Mouse (Mus musculus) lung, postnatal 0 days (tissue): ENCODE results near the gene Sgip1. TPM values are rescaled to one million over a fixed set of nuclear protein-coding genes. Genes with fewer than 3 reads are reported as not detected.

Experiments
- ATAC-seq: fragments of 200-750 bp; cut with Nextera tagmentation; 2 replicates; pipeline ENCODE4 v1.8.0; 2017; ENCODE audit warnings: moderate library complexity
- DNase-seq: peaks from one replicate; pipeline ENCODE4 v3.0.0-alpha.2; 2016; ENCODE audit warnings: low spot score
- H3K27ac ChIP-seq: fragments of 300-500 bp; sonication (generic); 2 replicates; pipeline ENCODE4 v1.5.1; 2014; ENCODE audit warnings: antibody characterized with exemption, mild to moderate bottlenecking, low read length, mixed read lengths
- H3K27me3 ChIP-seq: fragments of 300-500 bp; sonication (generic); replicated peaks from 2 replicates; pipeline ENCODE4 v1.6.1; 2014; ENCODE audit warnings: low read length, mixed read lengths; ENCODE audit not compliant: insufficient read depth
- H3K36me3 ChIP-seq: fragments of 300-500 bp; sonication (generic); 2 replicates; pipeline ENCODE4 v1.6.1; 2014; ENCODE audit warnings: low read length, mixed read lengths; ENCODE audit not compliant: insufficient read depth
- H3K4me1 ChIP-seq: fragments of 300-500 bp; sonication (generic); 2 replicates; pipeline ENCODE4 v1.6.1; 2014; ENCODE audit warnings: antibody characterized with exemption, low read depth, low read length, mixed read lengths; ENCODE audit not compliant: insufficient read depth
- H3K4me2 ChIP-seq: fragments of 300-500 bp; sonication (generic); replicated peaks from 2 replicates; pipeline ENCODE4 v1.6.1; 2014; ENCODE audit warnings: low read depth, mild to moderate bottlenecking, low read length, moderate library complexity, mixed read lengths
- H3K4me3 ChIP-seq: fragments of 300-500 bp; sonication (generic); 2 replicates; pipeline ENCODE4 v1.5.1; 2014; ENCODE audit warnings: low read depth, low read length
- H3K9ac ChIP-seq: fragments of 300-500 bp; sonication (generic); replicated peaks from 2 replicates; pipeline ENCODE4 v1.6.1; 2014; ENCODE audit warnings: low read depth, mild to moderate bottlenecking
- H3K9me3 ChIP-seq: fragments of 300-500 bp; sonication (generic); 2 replicates; pipeline ENCODE4 v1.6.1; 2016; ENCODE audit warnings: low read length, mixed read lengths
- CTCF ChIP-seq: IDR thresholded peaks from 2 replicates; pipeline ENCODE4 v1.5.1; 2016; ENCODE audit warnings: antibody characterized with exemption, mild to moderate bottlenecking
- EP300 ChIP-seq: IDR thresholded peaks from 2 replicates; pipeline ENCODE4 v1.6.1; 2016; ENCODE audit warnings: antibody characterized with exemption, mild to moderate bottlenecking, control low read depth
- WGBS: fragments of 180-500 bp; shearing (Covaris S2); extraction: QIAGEN DNeasy Blood & Tissue Kit; methylation state at CpG from one replicate; pipeline ENCODE4 v1.1.7; 2014; 5-methylcytosine and 5-hydroxymethylcytosine counted together
- polyA plus RNA-seq: library from polyadenylated mRNA; unstranded; fragments of >200 nt; fragmentation: Nextera tagmentation; extraction: Ambion mirVana; gene quantifications from 2 replicates; pipeline ENCODE4 v1.2.1, GENCODE M21; 2015

Gene Sgip1
- polyA plus RNA-seq, 1 experiment from 2014 or later = 7.8 TPM

DNA sequence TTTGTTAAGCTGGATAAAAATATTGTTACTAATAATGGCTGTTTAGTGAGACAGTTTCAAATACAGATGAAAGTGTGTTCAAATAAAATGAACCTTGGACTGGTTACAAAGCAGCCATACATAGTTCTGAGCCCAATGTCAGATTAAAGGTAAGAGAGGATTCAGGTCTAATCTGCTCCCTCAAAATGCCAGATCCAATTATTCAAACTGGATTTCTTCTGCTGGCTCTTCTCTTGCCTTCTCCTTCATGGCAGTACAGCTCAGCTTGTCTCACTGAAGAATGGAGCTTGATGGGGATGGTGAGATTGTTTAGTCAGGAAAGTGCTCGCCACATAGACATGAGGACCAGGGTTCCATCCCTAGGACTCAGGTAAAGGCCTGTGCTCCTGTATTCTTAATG lies 32.7 kb downstream of the Sgip1 start:
- Histone ChIP-seq H3K36me3 (no peaks in the 10 kb centered on the region), H3K4me1 (no peaks in the 10 kb centered on the region), H3K4me3 (no peak overlapping the region), H3K4me2 (no peak overlapping the region), H3K27me3 (no peaks in the 10 kb centered on the region), H3K27ac (no peak overlapping the region), H3K9ac (no peak overlapping the region), H3K9me3 (no peaks in the 10 kb centered on the region)
- no peak for TF ChIP-seq EP300
- no peak for TF ChIP-seq CTCF
- WGBS = 85% methylated on average over 1 of the region's 1 CpGs
- DNase-seq (no peak), ATAC-seq (no peak)

DNA sequence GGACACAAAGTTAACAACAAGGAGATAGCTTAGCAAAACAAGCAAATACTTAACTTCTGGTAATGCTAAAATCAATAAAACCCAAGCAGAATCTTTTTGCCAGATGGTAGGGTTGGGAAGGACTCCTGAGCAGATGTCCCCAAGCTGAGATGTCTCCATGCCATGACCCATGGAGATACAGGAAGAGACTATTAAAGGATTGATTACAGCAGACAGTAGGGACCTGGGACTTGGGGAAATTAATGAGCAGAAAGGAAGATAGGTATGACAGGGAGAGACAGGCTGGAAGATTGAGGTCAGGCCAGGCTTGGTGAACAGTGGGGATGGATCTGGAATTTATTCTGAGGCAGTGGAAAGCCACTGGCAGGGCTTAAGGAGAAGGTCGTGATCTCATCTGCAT lies 33.5 kb downstream of the Sgip1 start:
- no peak for ATAC-seq

DNA sequence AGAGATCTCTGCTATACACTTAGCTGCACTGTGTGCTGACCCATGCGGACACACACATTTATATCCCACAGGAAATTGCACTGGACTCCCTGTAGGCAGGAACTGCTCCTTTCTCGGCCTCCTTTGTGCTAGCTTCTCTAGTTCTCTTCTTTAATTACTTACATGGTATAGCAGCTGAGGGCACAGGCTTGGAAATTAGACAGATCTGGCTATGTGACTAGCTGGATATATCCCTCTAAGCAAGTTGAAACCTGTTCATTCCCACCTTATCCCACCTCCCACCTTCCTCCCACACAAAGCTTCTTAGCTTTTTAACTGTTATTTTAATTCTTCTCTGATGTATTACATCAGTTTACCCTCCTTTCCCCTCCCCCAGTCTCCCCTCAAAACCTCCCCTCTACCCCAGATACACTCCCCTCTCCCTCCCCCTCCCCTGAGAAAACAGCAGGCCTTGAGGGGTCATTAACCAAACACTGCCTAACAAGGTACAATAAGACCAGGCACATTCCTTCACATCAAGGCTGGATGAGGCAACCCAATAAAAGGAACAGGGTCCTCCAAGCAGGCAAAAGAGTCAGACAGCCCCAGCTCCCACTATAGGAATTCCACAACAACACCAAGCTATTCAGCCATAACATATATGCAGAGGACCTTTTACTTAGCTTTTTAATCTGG lies 34.6 kb downstream of the Sgip1 start:
- Histone ChIP-seq H3K9me3 (no peaks in the 10 kb centered on the region), H3K27me3 (no peaks in the 10 kb centered on the region), H3K4me3 (no peak overlapping the region), H3K4me2 (no peak overlapping the region), H3K9ac (no peak overlapping the region), H3K36me3 (no peaks in the 10 kb centered on the region), H3K4me1 (no peaks in the 10 kb centered on the region), H3K27ac (no peak overlapping the region)
- ATAC-seq (no peak), DNase-seq (no peak)
- TF ChIP-seq EP300 (no peak), CTCF (no peak)
- 57% methylated on average over 2 of the region's 2 CpGs for WGBS

More for the DNA sequence above, 33.5 kb downstream of the Sgip1 start:
- Histone ChIP-seq H3K4me2 (no peak overlapping the region), H3K27ac (no peak overlapping the region), H3K4me3 (no peak overlapping the region), H3K4me1 (no peaks in the 10 kb centered on the region), H3K27me3 (no peaks in the 10 kb centered on the region), H3K36me3 (no peaks in the 10 kb centered on the region), H3K9me3 (no peaks in the 10 kb centered on the region), H3K9ac (no peak overlapping the region)
- DNase-seq = no peak
- whole genome bisulfite sequencing = 68% methylated on average over 1 of the region's 1 CpGs
- TF ChIP-seq EP300 (no peak), CTCF (no peak)

DNA sequence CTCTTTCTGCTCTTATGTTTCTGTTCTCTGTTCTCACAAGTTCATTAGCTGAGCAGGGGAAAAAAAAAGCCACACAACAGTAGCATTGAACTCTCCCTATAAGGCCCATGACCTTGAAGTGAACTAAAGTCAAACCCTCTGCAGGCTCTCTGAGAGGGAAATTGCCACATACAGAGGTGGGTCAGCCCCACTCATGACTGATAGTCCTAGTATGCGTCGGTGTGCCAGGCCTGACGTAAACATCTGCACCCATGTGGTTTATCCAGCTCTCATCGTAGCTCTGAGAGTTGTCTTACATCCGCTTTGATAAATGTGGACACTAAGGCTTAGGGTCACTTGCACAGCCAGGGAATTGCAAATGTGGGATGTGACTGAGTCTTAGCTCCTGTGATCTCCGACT lies 38.8 kb downstream of the Sgip1 start:
- no peak for TF ChIP-seq CTCF
- no peak for TF ChIP-seq EP300
- Histone ChIP-seq H3K27me3 (no peaks in the 10 kb centered on the region), H3K4me3 (no peak overlapping the region), H3K4me2 (no peak overlapping the region), H3K27ac (no peak overlapping the region), H3K4me1 (no peaks in the 10 kb centered on the region), H3K9ac (no peak overlapping the region), H3K9me3 (no peaks in the 10 kb centered on the region), H3K36me3 (no peaks in the 10 kb centered on the region)
- 52% methylated on average over 6 of the region's 6 CpGs for WGBS
- 0 out of 2 replicates have a peak, but pooled peaks have one; percentile 16 for ATAC-seq
- DNase-seq = no peak

DNA sequence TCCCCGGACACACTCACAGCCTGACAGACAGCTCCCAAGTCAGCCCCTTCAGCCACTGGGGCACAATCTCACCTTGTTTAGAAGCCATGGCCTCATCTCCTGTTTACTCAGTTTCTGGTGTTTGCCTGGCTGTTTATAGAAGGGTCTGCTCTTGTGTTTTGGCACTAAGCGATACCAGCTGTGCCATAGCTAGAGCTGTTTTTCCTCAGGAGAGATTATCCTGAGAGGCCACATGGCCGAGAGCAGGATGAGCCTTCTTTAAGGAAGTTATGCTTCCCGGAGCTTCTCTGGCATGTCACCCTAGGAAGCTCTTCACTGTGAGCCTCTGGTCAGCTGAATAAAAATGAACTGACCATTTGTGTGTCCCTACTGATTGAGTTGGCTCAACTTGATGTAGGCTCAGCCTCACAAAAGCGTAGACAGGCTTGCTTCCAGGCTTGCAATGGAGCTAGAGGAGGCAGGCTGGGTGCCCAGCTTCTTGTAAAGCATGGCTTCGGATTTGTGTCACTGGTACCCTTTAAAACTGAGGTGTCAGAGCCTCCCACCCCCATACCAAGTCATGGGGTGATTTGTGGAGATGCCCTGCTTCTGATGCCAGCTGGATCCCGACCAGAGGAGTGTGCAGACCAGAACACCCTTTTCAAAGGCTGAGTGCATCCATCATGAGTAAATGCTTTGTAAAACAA lies 42.1 kb downstream of the Sgip1 start:
- DNase-seq = no peak
- ATAC-seq = peak; percentile 33; the same call in 1 of the 2 replicates
- no peak overlapping the region for H3K27ac ChIP-seq

DNA sequence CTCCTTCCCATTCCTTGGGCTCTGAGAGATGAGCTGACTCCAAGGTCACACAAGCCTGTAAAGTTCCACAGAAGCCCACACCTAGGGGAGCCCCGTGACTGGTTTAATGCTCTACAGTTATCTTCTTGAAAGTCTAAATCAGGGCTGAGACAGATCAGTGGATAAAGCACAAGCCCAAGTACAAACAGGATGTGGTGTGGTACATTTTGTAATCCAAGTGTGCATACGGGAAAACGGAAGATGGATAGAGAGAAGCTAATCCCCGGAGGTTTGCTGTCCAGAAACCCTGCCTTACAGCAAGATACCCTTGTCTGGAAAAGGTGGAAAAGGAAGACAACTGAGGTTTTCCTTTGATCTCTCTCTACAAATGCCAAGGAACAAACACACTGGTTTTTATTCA lies 44.1 kb downstream of the Sgip1 start:
- no peak overlapping the region for H3K27ac ChIP-seq
- WGBS = 45% methylated on average over 4 of the region's 4 CpGs
- H3K4me2 ChIP-seq = no peak overlapping the region
- no peaks in the 10 kb centered on the region for H3K4me1 ChIP-seq
- no peak overlapping the region for H3K4me3 ChIP-seq
- H3K9ac ChIP-seq = no peak overlapping the region
- no peaks in the 10 kb centered on the region for H3K36me3 ChIP-seq
- ATAC-seq (0 out of 2 replicates have a peak, but pooled peaks have one; percentile 23), DNase-seq (peak; percentile 12)
- no peaks in the 10 kb centered on the region for H3K27me3 ChIP-seq
- TF ChIP-seq EP300 (no peak), CTCF (no peak)
- H3K9me3 ChIP-seq = no peaks in the 10 kb centered on the region

More for the DNA sequence above, 42.1 kb downstream of the Sgip1 start:
- TF ChIP-seq CTCF = no peak
- no peak for TF ChIP-seq EP300
- 53% methylated on average over 7 of the region's 7 CpGs for WGBS
- no peak overlapping the region for H3K9ac ChIP-seq
- no peak overlapping the region for H3K4me2 ChIP-seq
- no peaks in the 10 kb centered on the region for H3K9me3 ChIP-seq
- no peaks in the 10 kb centered on the region for H3K27me3 ChIP-seq
- H3K36me3 ChIP-seq = no peaks in the 10 kb centered on the region
- H3K4me1 ChIP-seq = no peaks in the 10 kb centered on the region
- no peak overlapping the region for H3K4me3 ChIP-seq
